Mouse (Mus musculus): ENCODE measurements at regions not wholly inside any gene's neighbourhood (a gene's known extent, or its start where the extent isn't known, plus 50 kb on each side); places are given as distances from the start of the nearest gene placed in this dataset.

DNA sequence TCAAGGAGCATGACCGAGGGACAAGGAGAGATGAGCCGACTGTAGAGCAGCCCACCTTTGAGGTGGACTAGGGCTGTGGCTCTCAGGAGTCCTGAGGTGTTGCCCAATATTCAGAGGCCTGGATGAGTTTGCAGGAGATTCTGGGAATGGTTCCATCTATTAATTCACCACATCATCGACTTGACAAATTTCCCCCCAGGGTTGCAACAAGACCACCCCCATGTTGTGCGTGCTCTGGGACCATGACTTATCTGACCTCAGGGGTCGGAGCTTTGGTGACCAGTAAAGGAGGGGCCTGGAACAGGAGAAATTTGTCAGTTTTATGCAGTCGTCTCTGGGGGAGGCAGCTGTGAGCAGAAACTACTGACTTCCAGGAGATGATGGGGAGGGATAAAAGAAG, 63.5 kb upstream of the 1600014C23Rik start:
- CTCF ChIA-PET = no interaction called here

DNA sequence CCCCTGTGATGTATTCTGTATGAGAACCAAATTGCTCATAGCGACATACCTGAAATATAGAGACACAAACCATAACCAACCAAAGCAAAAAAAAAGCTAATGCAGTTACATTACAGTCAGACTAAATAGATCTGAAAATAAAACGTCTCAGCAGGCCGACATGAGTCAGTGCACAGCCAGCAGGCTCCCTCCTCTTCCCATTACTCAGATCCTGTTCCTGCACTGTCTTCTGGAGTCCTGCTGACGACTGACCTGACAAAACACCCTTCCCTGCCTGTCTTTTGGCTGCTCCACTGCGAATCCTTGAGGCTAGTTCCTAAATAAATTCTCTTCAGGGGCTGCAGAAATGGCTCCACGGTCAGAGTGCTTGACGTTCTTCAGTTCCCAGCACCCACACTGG, 61.3 kb upstream of the 1600014C23Rik start:
- CTCF ChIA-PET = no interaction called here

DNA sequence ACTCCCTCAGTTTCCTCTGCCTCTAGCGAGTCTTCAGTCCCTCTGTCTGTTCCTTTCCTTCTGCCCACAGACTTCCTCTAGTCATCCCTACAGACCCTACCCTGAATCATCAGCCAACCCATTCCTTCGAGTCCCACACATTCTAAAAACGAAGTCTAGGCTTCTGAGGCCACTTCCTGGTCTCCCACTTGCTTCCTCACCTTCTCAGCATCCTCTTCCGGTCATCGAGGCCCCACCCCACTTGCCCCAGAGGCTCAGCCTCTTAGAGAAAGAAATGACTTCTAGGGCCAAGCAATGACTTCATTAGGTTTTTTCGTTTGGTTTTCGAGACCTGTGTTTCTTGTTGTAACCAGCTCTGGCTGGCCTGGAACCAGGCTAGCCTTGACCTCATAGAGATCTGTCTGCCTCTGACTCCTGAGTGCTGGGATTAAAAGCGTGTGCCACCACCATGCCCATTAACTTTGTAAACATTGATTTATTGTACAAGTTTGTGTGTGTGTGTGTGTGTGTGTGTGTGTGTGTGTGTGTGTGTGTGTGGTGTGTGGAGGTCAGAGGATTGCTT, 57.4 kb upstream of the 1600014C23Rik start:
- CTCF ChIA-PET = no interaction called here

DNA sequence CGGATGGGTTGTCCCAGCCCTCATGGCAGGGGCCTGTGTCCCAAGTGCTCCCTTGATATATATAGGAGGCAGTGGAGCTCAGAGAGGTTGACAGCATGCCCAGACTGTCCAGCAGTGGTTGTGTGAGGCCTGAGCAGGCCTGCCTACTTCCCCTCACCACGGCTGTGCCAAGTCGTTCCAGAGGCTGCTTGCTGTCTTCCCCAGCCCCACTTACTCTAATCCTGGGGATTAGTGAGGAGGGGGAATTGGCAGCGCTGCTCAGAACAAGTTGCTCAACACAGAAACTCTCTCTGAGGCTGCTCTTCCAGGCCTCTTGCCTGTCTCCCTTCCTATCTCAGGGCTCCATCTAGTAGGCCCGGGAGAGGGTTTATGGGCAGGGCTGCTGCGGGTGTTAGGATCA, 56.1 kb upstream of the 1600014C23Rik start:
- CTCF ChIA-PET = no interaction called here

DNA sequence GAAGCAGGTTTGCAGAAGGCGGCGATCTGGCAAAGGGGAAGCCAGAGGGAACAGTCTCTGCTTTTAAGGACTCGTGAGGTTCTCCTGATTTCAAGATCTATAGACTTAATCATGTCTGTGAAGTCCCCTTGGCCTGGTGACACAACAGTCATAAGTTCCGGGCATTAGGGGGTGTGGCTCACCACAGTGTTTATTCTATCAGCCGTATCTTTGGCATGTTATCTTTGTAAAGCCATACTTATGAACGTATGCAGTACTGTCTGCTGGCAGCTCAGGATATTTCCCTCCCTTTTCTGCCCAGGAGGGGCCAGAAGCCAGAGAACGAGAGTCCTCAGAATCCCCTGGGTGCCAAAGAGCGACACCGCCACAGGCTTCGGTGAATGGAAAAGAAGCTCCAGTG, 51.3 kb upstream of the 1600014C23Rik start:
- CTCF ChIA-PET = no interaction called here

DNA sequence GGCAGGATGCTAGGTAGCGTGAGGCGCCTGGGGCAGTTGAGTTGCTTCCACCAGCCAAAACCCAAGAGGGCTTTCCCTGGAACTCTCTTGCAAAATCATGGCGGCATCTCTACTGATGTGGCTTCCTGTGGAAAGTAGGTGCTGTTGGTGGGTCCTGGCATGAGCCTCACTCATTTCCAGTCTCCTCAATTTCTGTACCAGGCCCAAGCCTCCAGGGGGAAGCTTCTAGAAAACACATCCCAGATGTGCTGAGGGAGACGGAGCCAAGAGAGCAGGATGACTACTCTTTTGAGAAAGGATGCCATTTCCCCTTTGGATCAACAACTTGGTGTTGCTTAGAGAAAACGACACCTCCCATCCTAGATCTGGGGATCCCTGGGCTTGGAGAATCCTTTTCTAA, 50.9 kb upstream of the 1600014C23Rik start:
- CTCF ChIA-PET = no interaction called here
